Mouse (Mus musculus): ENCODE data around the gene Elp4.

DNA sequence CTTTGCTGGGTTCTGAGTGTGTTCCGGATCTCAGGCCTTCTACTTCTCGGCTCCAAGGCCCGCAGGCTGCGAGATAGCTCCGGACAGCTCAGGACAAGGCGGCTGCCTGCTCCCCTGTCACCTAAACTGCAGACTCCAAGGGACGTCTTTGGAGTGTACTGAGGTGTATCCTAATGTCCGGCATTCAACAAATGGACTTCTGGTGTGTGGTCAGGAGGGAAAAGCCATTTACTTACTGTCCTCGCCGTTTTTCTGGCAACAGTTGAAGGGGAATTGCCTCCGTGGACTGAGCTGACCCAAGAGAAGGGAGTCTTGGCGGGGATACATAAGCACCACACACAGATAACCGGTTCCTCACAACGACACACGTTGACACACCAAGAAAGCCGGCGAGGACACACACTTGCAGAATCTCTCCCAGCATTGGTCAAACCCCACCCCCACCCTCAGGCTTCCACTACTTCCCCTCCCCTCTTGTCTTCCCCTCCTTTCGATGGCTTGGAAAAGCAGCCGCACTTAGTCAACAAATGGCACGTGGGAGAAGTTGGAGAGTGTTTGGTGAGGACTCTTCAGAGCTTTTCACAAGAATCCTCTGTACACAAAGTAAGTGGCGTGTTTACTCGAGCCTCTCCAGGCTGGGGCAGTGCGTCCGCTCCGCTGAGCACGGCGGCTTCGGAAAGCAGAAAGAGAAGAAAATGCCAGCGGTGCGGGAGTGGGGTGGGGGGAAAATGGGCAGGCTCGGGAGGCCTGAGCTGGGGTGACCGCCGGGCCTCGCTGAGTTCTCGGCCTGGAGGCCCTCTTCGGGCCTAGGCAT, 230.1 kb downstream of the Elp4 start:
- TF ChIP-seq ZC3H11A (IDR thresholded peaks at IDR 0.05; ENCODE audit: borderline replicate concordance, low read depth, low read length), result no peak
- no peak for TF ChIP-seq CHD2 (IDR thresholded peaks at IDR 0.05; ENCODE audit: low read depth, low read length)
- TF ChIP-seq MAFK (IDR thresholded peaks at IDR 0.05; ENCODE audit: insufficient read depth, low read depth, low read length), result no peak
- no peak for TF ChIP-seq ZNF384 (IDR thresholded peaks at IDR 0.05; ENCODE audit: low read depth, low read length)

All from ES-E14 (cell line).